Mouse (Mus musculus) ZHBTc4 (cell line): Measurements from ENCODE around the gene Ctsh.

Source experiments
- DNase-seq: peaks from one replicate; pipeline ENCODE4 v3.0.0-alpha.2; 2011; ENCODE audit warnings: low read depth, low spot score

The Ctsh gene

GRCm38 (mm10) chr9:90109386-90109785, 55.4 kb downstream of the Ctsh start:
- no peak for DNase-seq

- no peak for DNase-seq
Observed at GRCm38 (mm10) chr9:90113151-90113550, 59.2 kb downstream of the Ctsh start.

- DNase-seq, result peak; percentile 98
Observed at GRCm38 (mm10) chr9:90113651-90114566, 60.0 kb downstream of the Ctsh start.

- peak; percentile 99 for DNase-seq
Observed at GRCm38 (mm10) chr9:90114567-90115307, 60.8 kb downstream of the Ctsh start, which contains the start of gene Morf4l1. TSS of gene Morf4l1 (minus strand) at chr9:90114774.

- no peak for DNase-seq
Observed at GRCm38 (mm10) chr9:90115308-90115700, 61.4 kb downstream of the Ctsh start.

GRCm38 (mm10) chr9:90117234-90117633, 63.3 kb downstream of the Ctsh start:
- DNase-seq, result no peak

- DNase-seq, result no peak
Observed at GRCm38 (mm10) chr9:90122246-90122740, 68.3 kb downstream of the Ctsh start.

GRCm38 (mm10) chr9:90124156-90124872, 70.4 kb downstream of the Ctsh start:
- DNase-seq, result peak; percentile 77

- DNase-seq, result no peak
Observed at GRCm38 (mm10) chr9:90124873-90125245, 70.9 kb downstream of the Ctsh start.
